Mouse (Mus musculus) brain, embryonic 18.5 days (tissue): ENCODE measurements around the gene Il12rb2.

ENCODE experiments used
- DNase-seq: peaks from one replicate; pipeline ENCODE4 v3.0.0-alpha.2; 2012; ENCODE audit warnings: low read depth, low spot score

Il12rb2 gene

GRCm38 (mm10) chr6:67375982-67376391 lies at the start of gene Il12rb2:
TSS of gene Il12rb2 (minus strand) at chr6:67376188.
- DNase-seq, result no peak

- no peak for DNase-seq
Measured at GRCm38 (mm10) chr6:67421761-67422160, 45.8 kb upstream of the Il12rb2 start.

- no peak for DNase-seq
Measured at GRCm38 (mm10) chr6:67416557-67416956, 40.6 kb upstream of the Il12rb2 start.

- DNase-seq, result no peak
Measured at GRCm38 (mm10) chr6:67415276-67415675, 39.3 kb upstream of the Il12rb2 start.

GRCm38 (mm10) chr6:67413378-67413777 lies 37.4 kb upstream of the Il12rb2 start:
- DNase-seq, result no peak

GRCm38 (mm10) chr6:67405281-67405682 lies 29.3 kb upstream of the Il12rb2 start:
- no peak for DNase-seq

GRCm38 (mm10) chr6:67399551-67399950 lies 23.6 kb upstream of the Il12rb2 start:
- no peak for DNase-seq

- no peak for DNase-seq
Measured at GRCm38 (mm10) chr6:67365785-67366184, 10.2 kb downstream of the Il12rb2 start.

GRCm38 (mm10) chr6:67348065-67348464 lies 27.9 kb downstream of the Il12rb2 start:
- no peak for DNase-seq

GRCm38 (mm10) chr6:67339494-67339893 lies 36.5 kb downstream of the Il12rb2 start:
- DNase-seq, result no peak

GRCm38 (mm10) chr6:67337943-67338342 lies 38.0 kb downstream of the Il12rb2 start:
- no peak for DNase-seq

- DNase-seq, result no peak
Measured at GRCm38 (mm10) chr6:67323788-67324187, 52.2 kb downstream of the Il12rb2 start.

GRCm38 (mm10) chr6:67318451-67318850 lies 57.5 kb downstream of the Il12rb2 start:
- DNase-seq, result peak; percentile 18

- peak; percentile 3 for DNase-seq
Measured at GRCm38 (mm10) chr6:67317827-67318338, 58.1 kb downstream of the Il12rb2 start.

- DNase-seq, result no peak
Measured at GRCm38 (mm10) chr6:67317068-67317467, 58.9 kb downstream of the Il12rb2 start.

GRCm38 (mm10) chr6:67314697-67315096 lies 61.3 kb downstream of the Il12rb2 start:
- DNase-seq, result no peak

GRCm38 (mm10) chr6:67309752-67310151 lies 66.2 kb downstream of the Il12rb2 start:
- no peak for DNase-seq

- no peak for DNase-seq
Measured at GRCm38 (mm10) chr6:67308994-67309393, 67.0 kb downstream of the Il12rb2 start.

GRCm38 (mm10) chr6:67303210-67303609 lies 72.8 kb downstream of the Il12rb2 start:
- no peak for DNase-seq

GRCm38 (mm10) chr6:67302471-67302870 lies 73.5 kb downstream of the Il12rb2 start:
- no peak for DNase-seq

GRCm38 (mm10) chr6:67301230-67301629 lies 74.8 kb downstream of the Il12rb2 start:
- DNase-seq, result no peak

GRCm38 (mm10) chr6:67300710-67301163 lies 75.3 kb downstream of the Il12rb2 start:
- DNase-seq, result no peak

- DNase-seq, result no peak
Measured at GRCm38 (mm10) chr6:67300300-67300699, 75.7 kb downstream of the Il12rb2 start.

- no peak for DNase-seq
Measured at GRCm38 (mm10) chr6:67298742-67299141, 77.2 kb downstream of the Il12rb2 start.
